Mouse (Mus musculus) hindbrain, embryonic 11.5 days (tissue): ENCODE measurements around the gene Gm12248. TPM values are rescaled to one million over a fixed set of nuclear protein-coding genes. Genes with fewer than 3 reads are reported as not detected.

Experiments used
- ATAC-seq: fragments of 200-750 bp; cut with Nextera tagmentation; 2 replicates; pipeline ENCODE4 v1.8.0; 2017; ENCODE audit warnings: mild to moderate bottlenecking, moderate TSS enrichment, moderate library complexity; ENCODE audit not compliant: low FRiP score
- DNase-seq: peaks from one replicate; pipeline ENCODE4 v3.0.0-alpha.2; 2015; ENCODE audit warnings: low spot score
- H3K27ac ChIP-seq: fragments of 300-500 bp; sonication (generic); 2 replicates; pipeline ENCODE4 v1.5.1; 2014; ENCODE audit warnings: mild to moderate bottlenecking, low read depth, low read length
- H3K27me3 ChIP-seq: fragments of 300-500 bp; sonication (generic); 2 replicates; pipeline ENCODE4 v1.6.1; 2014; ENCODE audit warnings: mild to moderate bottlenecking, low read length, moderate library complexity, mixed read lengths; ENCODE audit not compliant: control insufficient read depth, insufficient read depth
- H3K36me3 ChIP-seq: fragments of 300-500 bp; sonication (generic); 2 replicates; pipeline ENCODE4 v1.6.1; 2014; ENCODE audit warnings: mild to moderate bottlenecking, low read length, moderate library complexity, mixed read lengths; ENCODE audit not compliant: control insufficient read depth, insufficient read depth
- H3K4me1 ChIP-seq: fragments of 300-500 bp; sonication (generic); replicated peaks from 2 replicates; pipeline ENCODE4 v1.6.1; 2014; ENCODE audit warnings: low read length, mixed read lengths; ENCODE audit not compliant: control insufficient read depth, insufficient read depth
- H3K4me2 ChIP-seq: fragments of 300-500 bp; sonication (generic); replicated peaks from 2 replicates; pipeline ENCODE4 v1.6.1; 2014; ENCODE audit warnings: mild to moderate bottlenecking, low read depth, low read length
- H3K4me3 ChIP-seq: fragments of 300-500 bp; sonication (generic); 2 replicates; pipeline ENCODE4 v1.5.1; 2014; ENCODE audit warnings: low read depth, low read length
- H3K9ac ChIP-seq: fragments of 300-500 bp; sonication (generic); 2 replicates; pipeline ENCODE4 v1.6.1; 2014; ENCODE audit warnings: low read depth, low read length
- H3K9me3 ChIP-seq: fragments of 300-500 bp; sonication (generic); 2 replicates; pipeline ENCODE4 v1.6.1; 2016; ENCODE audit warnings: low read length; ENCODE audit not compliant: control insufficient read depth
- WGBS: fragments of 180-500 bp; shearing (Covaris S2); extraction: QIAGEN DNeasy Blood & Tissue Kit; methylation state at CpG from one replicate; pipeline ENCODE4 v1.1.7; 2014; 5-methylcytosine and 5-hydroxymethylcytosine counted together
- polyA plus RNA-seq: library from polyadenylated mRNA; unstranded; fragments of >200 nt; fragmentation: Nextera tagmentation; extraction: Ambion mirVana; gene quantifications from 2 replicates; pipeline ENCODE4 v1.2.1, GENCODE M21; 2014

The Gm12248 gene
- polyA plus RNA-seq, 1 experiment from 2014 or later, result not detected

DNA sequence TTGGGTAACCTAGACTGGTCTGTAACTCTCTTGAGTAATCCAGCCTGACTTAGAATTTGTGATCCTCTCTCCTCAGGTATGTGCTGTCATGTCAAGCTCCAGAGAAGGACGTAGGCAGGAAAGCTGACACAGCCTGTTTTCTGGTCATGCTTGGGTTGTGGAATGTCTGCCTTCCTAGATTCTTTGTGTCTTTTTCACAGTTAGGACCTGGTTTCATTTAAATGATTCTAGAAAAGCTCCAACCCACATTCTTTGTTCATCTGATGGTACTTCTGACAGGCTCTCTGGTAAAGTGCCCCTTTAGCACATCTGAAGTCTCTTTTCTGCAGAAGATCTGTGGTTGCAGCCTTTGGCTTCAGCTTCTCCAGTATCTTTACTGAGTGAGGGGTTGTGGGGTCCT is 68.7 kb downstream of the Gm12248 start:
- ATAC-seq (no peak), DNase-seq (no peak)
- 82% methylated on average over 1 of the region's 1 CpGs for WGBS
- no peak overlapping the region for H3K4me3 ChIP-seq
- no peaks in the 10 kb centered on the region for H3K27me3 ChIP-seq
- H3K27ac ChIP-seq, result no peak overlapping the region
- H3K4me2 ChIP-seq, result no peak overlapping the region
- H3K9ac ChIP-seq, result no peak overlapping the region
- no peaks in the 10 kb centered on the region for H3K4me1 ChIP-seq
- no peaks in the 10 kb centered on the region for H3K9me3 ChIP-seq
- no peaks in the 10 kb centered on the region for H3K36me3 ChIP-seq

GRCm38 (mm10) chr11:58021618-58022017 is 71.3 kb downstream of the Gm12248 start:
- no peak overlapping the region for H3K4me3 ChIP-seq
- H3K27me3 ChIP-seq, result no peaks in the 10 kb centered on the region
- ATAC-seq (no peak), DNase-seq (no peak)
- no peak overlapping the region for H3K4me2 ChIP-seq
- H3K9me3 ChIP-seq, result no peaks in the 10 kb centered on the region
- H3K9ac ChIP-seq, result no peak overlapping the region
- H3K36me3 ChIP-seq, result no peaks in the 10 kb centered on the region
- 60% methylated on average over 2 of the region's 2 CpGs for WGBS
- no peaks in the 10 kb centered on the region for H3K4me1 ChIP-seq
- no peak overlapping the region for H3K27ac ChIP-seq

DNA sequence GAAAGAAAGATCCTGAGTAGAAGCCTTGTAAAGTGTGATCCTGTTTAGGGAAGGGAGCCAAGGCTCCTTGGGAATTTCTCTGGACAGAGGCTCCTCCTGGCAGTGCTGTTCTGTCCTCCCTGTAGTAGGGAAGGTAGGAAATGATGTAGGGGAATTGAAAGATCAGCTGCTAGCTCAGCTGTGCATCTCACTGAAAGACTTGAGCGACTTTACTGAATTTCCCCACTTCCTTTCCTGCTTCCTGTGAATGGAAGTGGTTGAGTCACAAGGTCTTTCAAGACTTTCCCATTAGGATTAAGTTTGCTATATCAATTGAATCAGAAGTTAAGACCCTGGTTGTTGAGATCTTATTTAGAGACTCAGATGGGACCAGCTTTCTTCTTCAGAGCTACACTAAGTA is 71.8 kb downstream of the Gm12248 start:
- no peak overlapping the region for H3K4me3 ChIP-seq
- H3K27me3 ChIP-seq, result no peaks in the 10 kb centered on the region
- H3K9ac ChIP-seq, result no peak overlapping the region
- WGBS, result 82% methylated on average over 1 of the region's 1 CpGs
- no peak for DNase-seq
- no peaks in the 10 kb centered on the region for H3K36me3 ChIP-seq
- no peaks in the 10 kb centered on the region for H3K9me3 ChIP-seq
- no peaks in the 10 kb centered on the region for H3K4me1 ChIP-seq
- ATAC-seq, result no peak
- no peak overlapping the region for H3K27ac ChIP-seq
- H3K4me2 ChIP-seq, result no peak overlapping the region

DNA sequence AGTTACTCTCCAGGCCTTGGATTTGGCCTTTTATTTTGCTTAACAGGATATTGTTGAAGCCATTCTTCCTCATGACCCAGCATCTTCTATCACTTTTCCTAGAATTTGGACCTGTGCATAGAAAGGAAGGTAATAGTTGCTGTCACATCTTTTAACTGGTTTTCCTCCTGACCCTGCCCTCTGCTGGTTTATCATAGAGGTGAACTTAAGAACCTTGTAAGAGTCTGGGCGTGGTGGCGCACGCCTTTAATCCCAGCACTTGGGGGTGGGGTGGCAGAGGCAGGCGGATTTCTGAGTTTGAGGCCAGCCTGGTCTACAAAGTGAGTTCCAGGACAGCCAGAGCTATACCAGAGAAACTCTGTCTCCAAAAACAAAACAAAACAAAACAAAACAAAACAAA is 74.2 kb downstream of the Gm12248 start:
- Histone ChIP-seq H3K4me2 (no peak overlapping the region), H3K36me3 (no peaks in the 10 kb centered on the region), H3K27me3 (no peaks in the 10 kb centered on the region), H3K4me1 (no peaks in the 10 kb centered on the region), H3K27ac (no peak overlapping the region), H3K9ac (no peak overlapping the region), H3K9me3 (no peaks in the 10 kb centered on the region), H3K4me3 (no peak overlapping the region)
- 91% methylated on average over 4 of the region's 4 CpGs for WGBS
- ATAC-seq (no peak), DNase-seq (no peak)

DNA sequence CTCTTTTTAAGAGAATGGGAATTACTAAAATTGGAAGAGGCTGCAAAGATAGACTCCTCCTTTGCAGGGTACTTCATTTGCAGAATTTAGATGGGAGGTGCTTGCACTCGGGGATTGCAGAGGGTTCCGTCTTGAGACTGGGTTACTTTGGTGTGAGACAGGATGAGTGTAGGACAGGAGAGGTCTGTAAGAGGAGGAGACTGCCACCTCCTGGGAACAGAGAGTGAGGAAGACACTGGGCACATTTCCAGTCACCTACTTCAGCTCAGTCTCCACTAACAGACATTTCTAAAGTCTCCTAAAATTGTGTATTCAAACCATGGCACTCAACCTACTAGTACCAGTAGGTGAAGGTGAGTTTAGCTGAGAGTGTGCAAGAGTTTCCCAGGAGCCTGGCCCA is 74.6 kb downstream of the Gm12248 start:
- DNase-seq, result no peak
- no peaks in the 10 kb centered on the region for H3K36me3 ChIP-seq
- H3K27ac ChIP-seq, result no peak overlapping the region
- no peaks in the 10 kb centered on the region for H3K4me1 ChIP-seq
- H3K9ac ChIP-seq, result no peak overlapping the region
- WGBS, result 88% methylated on average over 2 of the region's 2 CpGs
- H3K27me3 ChIP-seq, result no peaks in the 10 kb centered on the region
- no peak for ATAC-seq
- H3K4me2 ChIP-seq, result no peak overlapping the region
- no peaks in the 10 kb centered on the region for H3K9me3 ChIP-seq
- H3K4me3 ChIP-seq, result no peak overlapping the region

GRCm38 (mm10) chr11:58017422-58017821 is 75.5 kb downstream of the Gm12248 start:
- WGBS, result 78% methylated on average over 1 of the region's 1 CpGs
- H3K4me3 ChIP-seq, result no peak overlapping the region
- no peaks in the 10 kb centered on the region for H3K36me3 ChIP-seq
- no peak overlapping the region for H3K27ac ChIP-seq
- H3K9me3 ChIP-seq, result no peaks in the 10 kb centered on the region
- H3K4me2 ChIP-seq, result no peak overlapping the region
- no peaks in the 10 kb centered on the region for H3K27me3 ChIP-seq
- ATAC-seq (no peak), DNase-seq (no peak)
- no peak overlapping the region for H3K9ac ChIP-seq
- no peaks in the 10 kb centered on the region for H3K4me1 ChIP-seq

DNA sequence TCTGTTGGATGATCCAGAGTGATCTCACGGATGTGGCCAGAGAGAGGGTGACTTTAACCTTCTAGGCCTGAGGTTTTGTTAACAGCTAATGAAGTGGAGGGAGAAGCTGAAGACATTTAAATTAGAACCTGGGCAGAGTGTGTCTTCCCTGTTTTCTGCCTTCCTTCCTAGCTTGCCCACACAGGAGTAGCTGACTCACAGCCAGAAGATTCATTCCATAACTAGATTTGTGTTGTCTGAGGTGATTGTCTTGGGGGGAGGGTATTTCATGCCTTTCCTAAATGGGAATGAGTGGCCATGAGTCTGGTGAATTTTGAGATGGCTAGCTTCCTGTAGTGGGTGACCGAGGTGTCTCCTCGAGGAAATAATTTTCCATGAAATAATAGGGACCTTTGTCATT is 76.6 kb downstream of the Gm12248 start:
- ATAC-seq (no peak), DNase-seq (no peak)
- H3K4me3 ChIP-seq, result no peak overlapping the region
- H3K9me3 ChIP-seq, result no peaks in the 10 kb centered on the region
- H3K4me2 ChIP-seq, result no peak overlapping the region
- H3K27me3 ChIP-seq, result no peaks in the 10 kb centered on the region
- 72% methylated on average over 3 of the region's 3 CpGs for WGBS
- H3K27ac ChIP-seq, result no peak overlapping the region
- 0 out of 2 replicates have a peak, but pooled peaks cover under 1% of the 10 kb centered on the region for H3K4me1 ChIP-seq
- no peak overlapping the region for H3K9ac ChIP-seq
- no peaks in the 10 kb centered on the region for H3K36me3 ChIP-seq

- Histone ChIP-seq H3K36me3 (no peaks in the 10 kb centered on the region), H3K9me3 (no peaks in the 10 kb centered on the region), H3K27ac (no peak overlapping the region), H3K4me1 (peaks cover 5% of the 10 kb centered on the region), H3K27me3 (no peaks in the 10 kb centered on the region), H3K4me2 (no peak overlapping the region), H3K4me3 (no peak overlapping the region), H3K9ac (no peak overlapping the region)
- no peak for ATAC-seq
- DNase-seq, result no peak
- WGBS, result 75% methylated on average over 2 of the region's 2 CpGs
Observed at GRCm38 (mm10) chr11:58015339-58015738, 77.6 kb downstream of the Gm12248 start.

GRCm38 (mm10) chr11:58014604-58015003 is 78.3 kb downstream of the Gm12248 start:
- ATAC-seq (no peak), DNase-seq (no peak)
- peaks cover 5% of the 10 kb centered on the region for H3K4me1 ChIP-seq
- H3K9ac ChIP-seq, result no peak overlapping the region
- no peak overlapping the region for H3K27ac ChIP-seq
- H3K9me3 ChIP-seq, result no peaks in the 10 kb centered on the region
- H3K27me3 ChIP-seq, result no peaks in the 10 kb centered on the region
- no peaks in the 10 kb centered on the region for H3K36me3 ChIP-seq
- WGBS, result 80% methylated on average over 1 of the region's 1 CpGs
- no peak overlapping the region for H3K4me2 ChIP-seq
- no peak overlapping the region for H3K4me3 ChIP-seq
